Mouse (Mus musculus) thymus, postnatal 0 days (tissue): ENCODE results near the gene Syvn1. TPM values are rescaled to one million over a fixed set of nuclear protein-coding genes. Genes with fewer than 3 reads are reported as not detected.

Experiments used
- microRNA-seq: library from miRNA; unstranded; fragments of <30 nt; microRNA quantifications from one replicate; pipeline ENCODE4, GENCODE M21; 2016; ENCODE audit warnings: borderline number of aligned reads
- polyA plus RNA-seq: library from polyadenylated mRNA; unstranded; fragments of >200 nt; fragmentation: Nextera tagmentation; extraction: Ambion mirVana; gene quantifications from 2 replicates; pipeline ENCODE4 v1.2.1, GENCODE M21; 2015

Gene Syvn1
- polyA plus RNA-seq, 1 experiment from 2014 or later, result 15.1 TPM

Small RNA genes lying within 50 kb of the gene (microRNA-seq; reads per million reads assigned to microRNA genes)
- gene Mir6988, result 2.5 reads per million

Other genes starting within 250 kb of the Syvn1 start
- 72.4 and 75.2 TPM in 2 replicates for gene Frmd8, start 171.3 kb upstream of the Syvn1 start, polyA plus RNA-seq
- 11.4 and 14.6 TPM in 2 replicates for gene Slc25a45, start 168.8 kb upstream of the Syvn1 start, polyA plus RNA-seq
- gene Tigd3, start 152.4 kb upstream of the Syvn1 start, polyA plus RNA-seq, result 3.3 and 4.1 TPM in 2 replicates
- gene Dpf2, start 133.6 kb upstream of the Syvn1 start, polyA plus RNA-seq, result 104 and 116 TPM in 2 replicates
- gene Cdc42ep2, start 121.8 kb upstream of the Syvn1 start, polyA plus RNA-seq, result 5.2 and 6.7 TPM in 2 replicates
- gene Pola2, start 82.4 kb upstream of the Syvn1 start, polyA plus RNA-seq, result 61.4 and 71.4 TPM in 2 replicates
- gene Slc22a20, start 60.4 kb upstream of the Syvn1 start, polyA plus RNA-seq, result not detected in 2 replicates
- gene Capn1, start 30.7 kb upstream of the Syvn1 start, polyA plus RNA-seq, result 19.8 and 21.6 TPM in 2 replicates
- gene Mrpl49, start 11.2 kb downstream of the Syvn1 start, polyA plus RNA-seq, result 65.2 and 71.4 TPM in 2 replicates
- 1,297 and 1,312 TPM in 2 replicates for gene Fau, start 11.3 kb downstream of the Syvn1 start, polyA plus RNA-seq
- 48.3 and 55.4 TPM in 2 replicates for gene Znhit2, start 14.6 kb downstream of the Syvn1 start, polyA plus RNA-seq
- gene Tm7sf2, start 21.8 kb downstream of the Syvn1 start, polyA plus RNA-seq, result 10.1 and 10.3 TPM in 2 replicates
- 69.3 and 77.1 TPM in 2 replicates for gene Vps51, start 30.7 kb downstream of the Syvn1 start, polyA plus RNA-seq
- gene Tmem262, start 33.5 kb downstream of the Syvn1 start, polyA plus RNA-seq, result 0.44 TPM in 1 of 2 replicates, not detected in the other
- 0.68 and 1.4 TPM in 2 replicates for gene Gm28374, start 35.7 kb downstream of the Syvn1 start, polyA plus RNA-seq
- gene Zfpl1, start 38.4 kb downstream of the Syvn1 start, polyA plus RNA-seq, result 52.1 and 55.3 TPM in 2 replicates
- 53.2 and 53.6 TPM in 2 replicates for gene Cdca5, start 38.4 kb downstream of the Syvn1 start, polyA plus RNA-seq
- gene AC131692.1, start 47.8 kb downstream of the Syvn1 start, polyA plus RNA-seq, result 0.27 TPM in 1 of 2 replicates, not detected in the other
- 0.06 and 0.10 TPM in 2 replicates for gene Naaladl1, start 59.2 kb downstream of the Syvn1 start, polyA plus RNA-seq
- gene Sac3d1, start 72.1 kb downstream of the Syvn1 start, polyA plus RNA-seq, result 46.4 and 48.5 TPM in 2 replicates
- 31.2 and 34.8 TPM in 2 replicates for gene Snx15, start 81.7 kb downstream of the Syvn1 start, polyA plus RNA-seq
- gene Batf2, start 94.4 kb downstream of the Syvn1 start, polyA plus RNA-seq, result 0.48 and 0.57 TPM in 2 replicates
- 57.2 and 57.4 TPM in 2 replicates for gene Arl2, start 95.0 kb downstream of the Syvn1 start, polyA plus RNA-seq
- 0.47 and 0.50 TPM in 2 replicates for gene Majin, start 137.8 kb downstream of the Syvn1 start, polyA plus RNA-seq
- gene Gpha2, start 179.8 kb downstream of the Syvn1 start, polyA plus RNA-seq, result 3.6 and 4.0 TPM in 2 replicates
- 8.9 TPM in 2 replicates for gene Ppp2r5b, start 189.3 kb downstream of the Syvn1 start, polyA plus RNA-seq
- gene Atg2a, start 195.1 kb downstream of the Syvn1 start, polyA plus RNA-seq, result 5.6 and 6.5 TPM in 2 replicates
- 29.5 and 29.9 TPM in 2 replicates for gene Ehd1, start 230.1 kb downstream of the Syvn1 start, polyA plus RNA-seq